Mouse (Mus musculus) megakaryocyte-erythroid progenitor cell, adult 5-6 weeks (primary cell): ENCODE data around the gene Gm20479. TPM values are rescaled to one million over a fixed set of nuclear protein-coding genes. Genes with fewer than 3 reads are reported as not detected.
A peak's percentile ranks its signal among the peaks of the same experiment; 100 is the strongest.

Experiments
- ATAC-seq: replicated peaks from 2 replicates; pipeline ENCODE4 v1.8.0; 2016; ENCODE audit warnings: mild to moderate bottlenecking, inconsistent platforms; ENCODE audit not compliant: severe bottlenecking, poor library complexity, low FRiP score, low TSS enrichment
- total RNA-seq, 2 experiments: library from RNA; stranded (forward) in 1 of 2; stranded (reverse) in 1 of 2; fragments of 200-1000, 215-1000 nt in 1 of 2; fragments of >200 nt in 1 of 2; fragmentation: Nextera tagmentation in 1 of 2; gene quantifications; 2 replicates each; pipeline ENCODE4 v1.2.3; 2014 to 2017

Gm20479 gene
- total RNA-seq (2014; fragmentation: Nextera tagmentation) (not detected in 2 replicates), total RNA-seq (2017) (not detected in 2 replicates)

DNA sequence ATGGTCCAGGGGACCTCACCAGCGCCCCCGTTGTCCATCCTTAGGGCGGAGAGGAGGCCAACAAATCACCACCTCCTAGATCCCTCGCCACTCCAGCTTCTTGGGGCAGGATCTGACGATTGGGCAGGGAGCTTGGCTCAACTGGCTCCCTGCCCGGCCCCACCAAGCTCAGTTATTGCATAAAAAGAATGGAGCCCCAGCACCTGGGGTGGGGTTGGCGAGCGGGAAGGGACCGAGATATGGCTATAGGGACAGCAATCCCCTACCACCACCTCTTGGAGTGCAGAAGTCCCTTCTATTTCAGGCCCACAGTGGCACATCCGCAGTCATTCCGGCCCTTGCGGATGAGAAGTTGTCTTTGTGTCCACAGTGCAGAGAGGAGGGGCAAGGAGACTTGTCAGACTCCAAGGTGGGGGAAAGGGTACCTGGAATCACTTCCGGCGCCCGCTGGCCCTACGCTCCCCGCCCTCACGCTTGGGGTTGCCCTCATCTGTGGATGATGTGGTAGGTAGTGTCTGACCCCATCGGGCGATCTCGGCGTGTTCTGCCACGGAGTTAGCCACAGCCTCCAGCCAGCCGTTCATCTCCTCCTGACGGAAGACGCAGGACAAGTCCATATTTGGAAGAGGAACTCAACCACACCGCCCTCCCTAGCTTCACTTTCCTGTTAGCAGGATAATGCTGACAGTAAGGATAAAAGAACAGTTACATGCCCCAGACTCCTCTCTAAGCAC is at the start of gene Gm20479:
Gm20479 (minus strand) TSS at position 559 of the 734 bp plus-strand sequence.
- ATAC-seq: no peak

DNA sequence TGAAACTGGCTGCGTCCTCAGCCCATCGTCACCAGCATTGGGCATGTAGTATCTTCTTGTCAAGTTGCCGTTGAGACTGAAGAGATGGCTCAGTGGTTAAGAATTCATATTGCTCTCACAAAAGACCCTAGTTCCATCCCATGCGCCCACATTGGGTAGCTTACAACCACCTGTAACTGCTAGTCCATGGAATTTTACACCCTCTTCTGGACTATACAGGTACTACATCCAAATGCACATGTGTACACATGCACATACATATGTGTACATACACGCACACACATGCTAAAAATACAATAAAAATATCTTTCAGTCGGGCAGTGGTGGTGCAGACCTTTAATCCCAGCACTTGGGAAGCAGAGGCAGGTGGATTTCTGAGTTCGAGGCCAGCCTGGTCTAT is 49.3 kb upstream of the Gm20479 start:
- ATAC-seq: no peak

DNA sequence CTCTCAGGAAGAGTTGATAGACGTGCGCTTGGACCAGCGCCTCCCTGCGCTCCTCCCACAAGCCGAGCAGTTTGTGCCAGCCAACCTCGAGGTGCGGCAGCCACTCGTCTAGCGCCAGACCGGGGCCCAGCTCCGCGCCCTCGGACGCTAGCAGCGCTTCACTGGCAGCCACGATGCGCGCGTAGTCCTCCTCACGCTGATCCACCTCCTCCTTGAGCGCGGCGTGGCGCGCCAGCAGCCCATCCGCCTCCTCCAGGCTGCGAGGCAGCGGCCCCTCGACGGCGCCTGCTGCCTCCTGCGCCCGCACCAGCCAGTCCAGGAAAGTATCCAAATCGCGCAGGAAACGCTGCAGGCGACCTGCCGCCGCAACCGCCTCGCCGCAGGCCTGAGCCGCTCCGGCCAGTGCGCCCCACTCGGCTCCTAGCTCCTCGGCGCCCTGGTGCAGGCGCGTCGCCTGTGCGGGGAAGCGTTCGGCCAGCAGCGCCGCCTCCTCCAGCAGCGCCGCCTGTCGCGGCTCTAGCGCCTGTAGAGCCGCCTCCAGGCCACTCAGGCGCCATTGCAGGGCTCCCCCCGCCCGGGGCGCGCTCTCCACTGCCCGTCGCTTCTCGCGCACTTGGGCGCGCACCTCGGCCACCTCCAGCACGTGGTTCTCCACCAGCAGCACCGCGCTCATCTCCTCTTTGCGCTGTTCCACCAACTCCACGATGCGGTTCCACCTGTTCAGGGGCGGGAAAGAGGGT is 47.2 kb upstream of the Gm20479 start:
- ATAC-seq: no peak

DNA sequence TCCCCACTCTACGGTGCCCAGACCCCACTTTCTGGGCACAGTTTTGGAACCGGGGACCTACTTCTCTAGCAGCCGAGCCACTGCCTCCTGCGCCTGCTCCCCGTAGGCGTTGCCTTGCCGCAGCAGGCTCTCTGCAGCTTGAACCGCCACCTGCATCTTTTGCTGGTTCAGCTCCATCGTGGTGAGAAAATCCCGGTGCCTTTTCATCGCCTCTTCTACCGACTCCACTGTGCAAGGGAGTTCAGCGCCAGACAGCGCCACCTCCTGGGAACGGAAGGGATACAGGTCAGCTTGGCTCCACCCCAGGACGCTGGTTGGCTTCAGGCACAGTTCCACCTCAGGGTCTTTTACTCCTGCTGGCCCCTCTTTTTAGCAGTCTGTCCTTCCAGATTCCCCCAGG is 45.5 kb upstream of the Gm20479 start:
- peak; percentile 87 for ATAC-seq

DNA sequence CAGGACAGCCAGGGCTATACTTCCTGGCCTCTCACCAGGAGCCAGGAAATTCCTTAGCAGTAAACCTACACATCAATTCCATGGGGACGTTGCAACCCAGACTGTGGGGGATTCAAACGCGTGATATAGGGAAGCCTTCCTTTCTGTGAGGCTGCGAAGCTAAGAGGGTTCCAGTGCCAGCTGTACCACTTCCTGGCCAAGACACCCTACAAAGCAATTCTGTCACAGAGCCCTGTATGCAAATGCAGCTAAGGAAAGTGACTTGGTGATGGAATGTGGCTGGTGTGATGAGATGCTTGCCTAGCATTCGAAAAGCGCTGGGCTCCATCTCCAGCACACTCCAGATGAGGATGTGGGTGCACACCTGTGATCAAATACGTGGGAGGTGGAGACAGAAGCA is 43.3 kb upstream of the Gm20479 start:
- ATAC-seq: no peak

DNA sequence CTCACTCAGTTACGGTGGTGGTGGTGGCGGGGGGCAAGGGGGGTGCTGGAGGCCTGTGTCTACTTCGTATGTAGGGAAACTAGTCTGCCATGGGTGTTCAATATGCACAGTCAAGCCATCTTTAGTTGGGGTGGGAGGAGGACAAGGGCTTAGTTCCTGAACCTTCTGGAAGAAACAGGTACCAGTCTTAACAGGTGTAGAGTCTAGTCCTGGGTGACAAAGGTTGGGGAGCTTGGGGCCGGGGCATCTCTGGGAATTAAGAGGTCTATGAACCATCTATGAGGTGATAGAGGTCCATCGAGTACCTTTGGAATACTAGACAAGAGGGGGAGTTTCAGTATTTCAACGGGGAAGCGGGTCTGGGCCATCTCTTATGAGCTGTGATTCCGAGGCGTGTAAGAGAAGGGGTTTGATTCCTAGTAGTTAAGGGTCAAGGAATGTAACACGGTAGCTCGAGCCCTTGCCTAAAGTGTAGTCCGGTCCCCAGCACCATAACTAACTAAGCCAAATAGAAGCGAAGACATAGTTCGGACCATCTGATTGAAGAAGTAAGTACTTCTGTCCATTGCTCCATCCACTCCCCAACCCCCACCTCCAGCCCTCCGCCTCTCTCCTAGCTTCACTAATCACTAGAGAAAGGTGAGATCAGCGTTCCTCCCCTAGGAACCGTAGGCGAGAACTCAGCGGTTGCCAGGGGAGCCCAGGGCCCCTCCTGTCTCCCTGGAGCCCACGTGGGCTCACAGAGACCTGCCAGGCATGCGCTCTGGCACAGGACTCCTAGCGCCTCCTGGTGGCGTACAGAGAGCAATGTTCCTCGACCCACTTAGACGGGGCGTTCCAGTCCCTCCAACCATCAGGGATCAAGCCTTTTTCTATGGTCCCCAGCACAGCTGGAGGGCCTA is 40.1 kb upstream of the Gm20479 start:
- peak; percentile 83 for ATAC-seq

DNA sequence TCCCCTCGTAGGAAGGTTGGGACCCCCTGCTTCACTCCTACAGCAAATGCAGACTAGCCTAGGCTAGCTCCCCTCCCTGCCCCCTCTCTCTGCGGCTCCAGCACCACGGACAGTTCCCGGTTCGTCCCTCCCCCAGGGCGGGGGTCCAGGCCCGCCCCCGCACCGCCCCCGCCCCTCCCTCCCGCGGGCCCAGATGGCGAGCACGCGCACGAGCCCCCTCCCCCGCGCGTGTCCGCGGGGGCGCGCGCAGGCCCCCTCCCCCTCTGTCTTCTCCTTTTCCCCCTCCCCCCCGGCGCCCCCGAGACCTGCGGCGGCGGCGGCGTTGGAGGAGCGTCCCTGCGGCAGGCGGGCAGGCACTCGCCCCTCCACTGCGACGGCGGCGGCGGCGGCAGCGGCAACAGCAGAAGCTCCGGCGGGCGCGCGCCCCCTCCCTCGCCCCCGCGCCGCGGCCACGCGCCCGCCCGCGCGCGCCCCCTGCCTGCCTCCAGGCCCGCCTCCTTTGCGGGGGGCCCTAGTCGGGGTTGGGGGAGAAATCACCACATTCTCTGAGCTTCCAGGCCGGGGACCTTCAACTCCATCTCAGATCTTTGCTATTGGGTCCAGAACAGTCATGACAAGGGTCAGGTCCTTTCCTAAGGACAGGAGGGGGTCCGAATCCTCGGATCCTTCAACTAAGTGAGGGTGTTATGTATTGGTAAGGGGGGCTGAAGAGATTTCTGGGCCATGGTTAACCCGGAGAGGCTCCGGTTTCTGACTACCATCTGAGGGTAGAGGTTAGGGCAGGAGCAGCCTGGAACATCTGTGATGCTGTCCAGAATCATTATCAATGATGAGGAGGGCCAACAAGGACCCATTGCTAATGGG is 39.2 kb upstream of the Gm20479 start:
- 0 out of 2 replicates have a peak, but pooled peaks have one; percentile 26 for ATAC-seq

DNA sequence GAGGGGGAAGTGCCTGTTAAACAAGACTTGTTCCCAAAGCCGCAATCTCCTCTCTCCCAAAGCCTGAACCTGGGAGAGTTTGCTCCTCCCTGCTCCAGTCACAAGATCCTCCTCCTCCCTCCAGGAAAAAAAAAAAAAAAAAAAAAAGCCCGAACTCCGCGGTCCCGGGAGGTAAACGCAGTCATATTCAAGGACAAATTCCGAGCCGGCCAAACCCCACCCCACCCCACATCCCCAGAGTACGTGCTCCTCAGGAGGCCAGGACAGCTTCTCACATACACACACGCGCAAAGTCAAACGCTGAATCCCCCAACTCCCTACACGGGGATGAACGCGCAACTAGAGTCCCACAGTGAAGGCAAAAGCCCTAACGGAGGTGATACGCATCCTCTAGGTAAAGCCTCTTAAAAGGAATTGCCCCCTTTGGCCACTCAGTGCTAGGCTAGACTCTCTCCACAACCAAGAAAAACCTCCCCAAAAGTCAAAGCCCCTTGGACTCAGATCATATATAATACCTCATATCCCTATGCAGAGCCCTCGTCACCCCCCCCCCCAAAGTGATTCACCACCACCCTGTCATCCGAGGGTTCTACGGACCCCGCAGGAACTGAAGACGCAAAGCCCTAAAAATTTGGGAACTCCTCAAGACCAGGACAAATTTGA is 38.4 kb upstream of the Gm20479 start:
- no peak for ATAC-seq

DNA sequence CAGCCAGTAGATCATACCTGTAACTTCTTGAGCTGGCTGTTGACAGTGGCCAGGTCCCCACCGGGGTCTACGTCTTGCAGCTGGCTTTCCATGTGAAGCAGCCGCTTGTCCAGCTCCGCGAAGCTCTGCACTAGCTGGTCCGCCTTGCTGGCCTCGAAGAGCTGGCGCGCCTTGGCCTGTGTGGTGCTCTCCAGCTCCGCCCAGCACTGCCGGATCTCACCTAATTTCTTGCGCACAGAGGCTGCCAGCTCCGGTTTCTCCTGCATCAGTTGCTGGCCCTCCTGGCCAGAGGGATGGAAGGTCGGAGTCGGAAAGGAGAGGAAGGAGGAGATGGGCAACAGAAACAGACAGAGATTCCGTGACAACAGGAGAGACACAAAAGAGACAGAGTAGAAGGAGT is 34.2 kb upstream of the Gm20479 start:
- ATAC-seq: no peak

DNA sequence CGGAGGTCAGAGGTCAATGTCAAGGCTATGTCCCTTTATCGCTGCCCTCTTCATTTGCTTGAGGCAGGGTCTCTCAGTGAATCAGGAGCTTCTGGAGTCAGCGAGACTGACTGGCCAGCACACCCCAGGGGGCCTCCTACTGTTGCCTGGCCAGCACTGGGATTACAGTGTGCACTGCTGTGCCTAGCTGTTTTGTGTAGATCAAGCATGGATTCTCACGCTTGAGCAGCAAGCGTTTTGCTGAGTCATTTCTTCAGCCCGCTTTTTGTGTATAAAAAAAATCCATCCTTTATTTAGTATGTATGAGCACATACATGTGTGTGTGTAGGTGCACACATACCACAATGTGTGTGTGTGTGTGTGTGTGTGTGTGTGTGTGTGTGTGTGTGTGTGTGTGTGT is 32.0 kb upstream of the Gm20479 start:
- no peak for ATAC-seq

DNA sequence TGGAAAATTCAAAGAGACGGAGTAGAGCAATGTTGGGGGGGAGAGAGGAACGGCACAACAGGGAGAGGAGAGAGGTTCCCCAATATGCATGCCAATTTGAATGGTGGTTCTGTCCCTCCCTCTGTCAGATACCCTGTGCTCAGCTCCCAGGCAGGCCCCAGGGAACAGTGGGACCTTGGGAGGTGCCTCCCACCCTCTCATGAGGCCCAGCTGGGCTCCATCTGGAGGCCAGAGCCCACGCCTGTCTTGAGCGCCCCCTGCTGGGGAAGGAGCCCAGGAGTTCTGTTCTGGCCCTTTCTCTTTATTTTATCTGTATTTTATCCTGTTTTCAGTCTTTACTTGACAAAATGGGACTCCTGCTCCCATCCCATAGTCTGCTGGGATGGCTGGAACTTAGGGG is 27.5 kb upstream of the Gm20479 start:
- ATAC-seq: peak; percentile 77

DNA sequence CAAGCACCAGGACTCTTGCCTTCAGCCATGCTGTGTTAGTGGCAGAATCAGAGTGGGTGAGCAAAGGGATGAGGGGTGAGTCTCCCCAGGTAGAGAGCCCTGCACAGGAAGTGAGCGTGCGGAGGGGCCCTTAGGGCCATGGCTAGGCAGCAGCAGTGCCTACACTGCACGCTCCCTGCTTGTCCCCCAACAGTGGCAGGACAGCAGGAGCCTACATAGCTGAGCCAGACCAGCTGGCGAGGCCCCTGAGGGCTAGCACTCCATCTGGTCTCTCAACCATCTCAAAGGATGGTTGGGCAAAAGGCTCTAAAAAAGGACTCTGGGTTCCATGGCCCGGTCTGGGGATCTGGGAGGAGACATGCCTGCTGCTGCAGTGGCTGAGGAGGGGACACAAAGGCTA is 26.9 kb upstream of the Gm20479 start:
- ATAC-seq: no peak

DNA sequence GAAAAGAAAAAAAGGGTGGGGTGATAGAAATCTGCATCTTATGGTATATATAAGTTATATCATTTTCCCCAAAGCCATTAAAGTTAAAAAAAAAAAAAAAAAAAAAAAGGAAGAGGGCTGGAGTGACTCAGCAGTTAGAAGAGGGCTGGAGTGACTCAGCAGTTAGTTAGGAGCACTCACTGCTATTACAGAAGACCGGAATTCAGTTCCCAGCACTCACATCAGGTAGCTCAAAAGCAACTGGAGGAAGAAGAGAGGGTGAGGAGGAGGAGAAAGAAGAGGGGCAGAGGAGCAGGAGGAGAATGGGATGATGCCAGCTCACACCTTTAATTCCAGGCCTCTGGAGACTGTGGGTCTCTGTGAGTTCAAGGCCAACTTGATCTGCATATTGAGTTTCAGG is 26.0 kb upstream of the Gm20479 start:
- ATAC-seq: no peak

DNA sequence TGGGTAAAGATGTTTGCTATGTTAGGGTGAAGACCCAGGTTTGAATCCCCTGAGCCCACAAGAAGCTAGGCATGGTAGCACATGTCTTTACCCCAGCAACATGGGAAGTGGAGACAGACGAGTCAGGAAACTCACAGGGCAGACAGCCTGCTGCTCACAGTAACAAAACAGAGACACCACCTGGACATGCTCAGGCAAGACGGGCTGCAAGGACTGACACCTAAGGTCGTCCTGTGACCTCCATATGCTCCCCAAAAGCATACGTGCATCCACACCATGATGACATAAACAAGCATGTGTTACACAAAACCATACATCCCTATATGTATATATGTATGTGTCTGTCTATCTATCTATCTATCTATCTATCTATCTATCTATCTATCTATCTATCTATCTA is 24.3 kb upstream of the Gm20479 start:
- no peak for ATAC-seq

DNA sequence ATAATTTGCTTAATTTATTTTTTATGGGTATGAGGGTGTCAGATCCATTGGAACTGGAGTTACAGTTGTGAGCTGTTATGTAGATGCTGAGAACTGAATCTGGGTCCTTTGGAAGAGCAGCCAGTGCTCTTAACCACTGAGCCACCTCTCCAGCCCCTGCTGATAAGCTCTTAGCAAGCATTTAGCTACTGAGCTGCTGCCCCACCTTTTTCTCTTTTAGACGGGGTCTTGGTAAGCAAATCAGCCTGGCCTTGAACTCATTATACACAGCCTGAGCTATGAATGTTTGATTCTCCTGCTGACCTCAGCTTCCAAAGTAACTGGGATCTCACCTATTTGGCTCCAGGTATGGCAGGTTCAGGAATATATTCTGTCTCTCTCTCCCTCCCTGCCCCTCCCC is 23.8 kb upstream of the Gm20479 start:
- ATAC-seq: no peak

DNA sequence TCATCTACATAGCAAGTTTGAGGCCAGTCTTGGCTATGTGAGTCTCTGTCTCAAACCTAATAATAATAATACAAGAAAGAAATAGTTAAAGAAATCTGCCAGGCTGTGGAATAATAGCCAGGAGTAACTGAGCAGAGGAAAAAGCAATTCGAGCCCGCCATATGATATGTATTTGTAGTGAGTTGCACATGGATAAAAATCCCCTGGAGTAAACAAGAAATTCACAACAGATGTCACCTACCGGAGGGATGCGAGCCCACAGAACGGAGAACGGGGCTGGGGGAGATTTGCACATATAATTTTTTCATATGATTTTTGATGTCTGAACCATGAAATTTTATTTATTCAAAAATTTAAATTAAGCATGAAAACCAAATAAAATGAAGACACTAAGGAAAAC is 22.6 kb upstream of the Gm20479 start:
- no peak for ATAC-seq

DNA sequence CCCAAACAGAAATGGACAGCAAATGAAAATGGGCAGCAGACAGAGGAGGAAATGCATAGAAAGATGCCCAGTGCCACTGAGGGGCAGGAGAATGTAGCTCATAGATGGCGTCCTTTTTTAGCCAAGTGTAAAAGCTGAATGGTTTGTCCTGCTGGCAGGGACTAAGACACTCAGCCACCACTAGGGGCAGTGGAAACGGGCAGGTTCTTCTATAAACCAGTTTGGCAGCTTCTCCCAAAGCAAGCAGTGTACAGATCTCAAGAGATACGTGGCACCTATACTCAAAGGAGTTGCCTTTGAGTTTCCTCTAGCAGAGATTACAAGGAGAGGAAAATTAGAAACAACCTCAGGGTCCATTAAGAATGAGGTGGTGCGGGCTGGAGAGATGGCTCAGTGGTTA is 21.2 kb upstream of the Gm20479 start:
- ATAC-seq: peak; percentile 80

DNA sequence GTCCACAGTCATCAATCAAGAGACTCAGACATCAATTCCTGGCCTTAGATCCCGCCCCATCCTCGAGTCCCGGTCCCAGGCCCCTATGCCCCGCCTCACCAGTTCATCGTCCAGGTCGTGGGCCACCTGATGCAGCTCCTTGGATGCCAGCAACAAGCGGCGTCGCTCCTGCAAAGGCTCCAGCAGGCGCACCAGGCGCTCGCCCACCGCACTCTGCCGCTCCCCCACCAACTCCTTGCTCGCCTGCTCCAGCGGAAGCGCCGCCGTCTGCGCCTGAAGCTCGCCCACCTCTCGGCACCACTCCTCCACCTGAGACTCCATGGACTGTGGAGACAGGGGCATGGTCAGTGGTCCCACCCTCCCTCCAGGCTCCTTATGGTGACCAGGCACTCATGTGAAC is 18.1 kb upstream of the Gm20479 start:
- ATAC-seq: no peak
